Mouse (Mus musculus): ENCODE data around the gene Mt1. TPM values are rescaled to one million over a fixed set of nuclear protein-coding genes. Genes with fewer than 3 reads are reported as not detected.
A peak's percentile ranks its signal among the peaks of the same experiment; 100 is the strongest.
"Not testable (repeated sequence)": the region's sequence is repeated elsewhere in the genome, so short reads cannot be mapped to it uniquely, and the experiment has no call there.

Gene Mt1
- polyA plus RNA-seq, 1 experiment from 2014 or later, result 438 TPM

GRCm38 (mm10) chr8:94156092-94156491 is 22.8 kb upstream of the Mt1 start:
- Histone ChIP-seq H3K4me3 (ENCODE audit: control insufficient read depth in 1 of 2, insufficient read depth in 1 of 2, low read depth in 1 of 2, low read length in 2 of 2) (no peak overlapping the region), H3K9ac (ENCODE audit: low read length) (no peak overlapping the region), H3K9me3 (ENCODE audit: control insufficient read depth, low read length) (no peaks in the 10 kb centered on the region), H3K4me2 (ENCODE audit: low read length) (no peak overlapping the region), H3K36me3 (ENCODE audit: control insufficient read depth, insufficient read depth, low read length) (no peaks in the 10 kb centered on the region), H3K27me3 (ENCODE audit: control insufficient read depth, insufficient read depth, low read length) (peaks cover 4% of the 10 kb centered on the region; the same call in 1 of the 2 replicates), H3K4me1 (ENCODE audit: control insufficient read depth in 2 of 2, insufficient read depth in 2 of 2, low read length in 2 of 2) (peaks cover 12 to 28% of the 10 kb centered on the region in 2 experiments), H3K27ac (replicated peaks in 1 of 2; ENCODE audit: control insufficient read depth in 1 of 2, insufficient read depth in 1 of 2, low read depth in 2 of 2, low read length in 2 of 2) (peak overlapping the region; percentile 56 to 64; a peak in 2 of 4 replicates)
- no peak for ATAC-seq (ENCODE audit: insufficient number of reproducible peaks, insufficient read depth, low FRiP score, low read depth)
- WGBS, result 40% methylated on average over 4 of the region's 4 CpGs

- H3K4me3 ChIP-seq (ENCODE audit: control insufficient read depth in 1 of 2, insufficient read depth in 1 of 2, low read depth in 1 of 2, low read length in 2 of 2); ATAC-seq (ENCODE audit: insufficient number of reproducible peaks, insufficient read depth, low FRiP score, low read depth); H3K27ac ChIP-seq (replicated peaks in 1 of 2; ENCODE audit: control insufficient read depth in 1 of 2, insufficient read depth in 1 of 2, low read depth in 2 of 2, low read length in 2 of 2); H3K4me1 ChIP-seq (ENCODE audit: control insufficient read depth in 2 of 2, insufficient read depth in 2 of 2, low read length in 2 of 2); H3K9me3 ChIP-seq (ENCODE audit: control insufficient read depth, low read length); H3K9ac ChIP-seq (ENCODE audit: low read length); H3K36me3 ChIP-seq (ENCODE audit: control insufficient read depth, insufficient read depth, low read length); H3K4me2 ChIP-seq (ENCODE audit: low read length): not testable (repeated sequence)
- WGBS, result 69% methylated on average over 8 of the region's 8 CpGs
- H3K27me3 ChIP-seq (ENCODE audit: control insufficient read depth, insufficient read depth, low read length), result peaks cover 12% of the 10 kb centered on the region
These were observed 13.1 kb upstream of the Mt1 start for GRCm38 (mm10) chr8:94165772-94166171.

GRCm38 (mm10) chr8:94167244-94167643 is 11.6 kb upstream of the Mt1 start:
- 3% methylated on average over 6 of the region's 6 CpGs for WGBS
- peaks cover 26% of the 10 kb centered on the region for H3K27me3 ChIP-seq (ENCODE audit: control insufficient read depth, insufficient read depth, low read length)

GRCm38 (mm10) chr8:94169547-94169946 is 9.3 kb upstream of the Mt1 start:
- H3K4me3 ChIP-seq (ENCODE audit: control insufficient read depth in 1 of 2, insufficient read depth in 1 of 2, low read depth in 1 of 2, low read length in 2 of 2), result no peak overlapping the region
- 82% methylated on average over 5 of the region's 5 CpGs for WGBS
- no peak for ATAC-seq (ENCODE audit: insufficient number of reproducible peaks, insufficient read depth, low FRiP score, low read depth)
- H3K4me1 ChIP-seq (ENCODE audit: control insufficient read depth in 2 of 2, insufficient read depth in 2 of 2, low read length in 2 of 2), result peaks cover 8 to 12% of the 10 kb centered on the region in 2 experiments; a peak in 3 of 4 replicates
- H3K36me3 ChIP-seq (ENCODE audit: control insufficient read depth, insufficient read depth, low read length), result no peaks in the 10 kb centered on the region
- no peak overlapping the region for H3K9ac ChIP-seq (ENCODE audit: low read length)
- no peak overlapping the region for H3K4me2 ChIP-seq (ENCODE audit: low read length)
- H3K27ac ChIP-seq (replicated peaks in 1 of 2; ENCODE audit: control insufficient read depth in 1 of 2, insufficient read depth in 1 of 2, low read depth in 2 of 2, low read length in 2 of 2), result no peak overlapping the region
- H3K9me3 ChIP-seq (ENCODE audit: control insufficient read depth, low read length), result no peaks in the 10 kb centered on the region
- peaks cover 47% of the 10 kb centered on the region for H3K27me3 ChIP-seq (ENCODE audit: control insufficient read depth, insufficient read depth, low read length)

More at GRCm38 (mm10) chr8:94167244-94167643, 11.6 kb upstream of the Mt1 start:
- H3K27ac ChIP-seq (replicated peaks in 1 of 2; ENCODE audit: control insufficient read depth in 1 of 2, insufficient read depth in 1 of 2, low read depth in 2 of 2, low read length in 2 of 2), result no peak overlapping the region
- H3K9me3 ChIP-seq (ENCODE audit: control insufficient read depth, low read length), result no peaks in the 10 kb centered on the region
- H3K4me1 ChIP-seq (ENCODE audit: control insufficient read depth in 2 of 2, insufficient read depth in 2 of 2, low read length in 2 of 2), result peaks cover 8% of the 10 kb centered on the region in 2 experiments; a peak in 3 of 4 replicates
- 0 out of 2 replicates have a peak overlapping the region, but pooled peaks have one; percentile 44 for H3K9ac ChIP-seq (ENCODE audit: low read length)
- H3K4me3 ChIP-seq (ENCODE audit: control insufficient read depth in 1 of 2, insufficient read depth in 1 of 2, low read depth in 1 of 2, low read length in 2 of 2), result no peak overlapping the region
- H3K36me3 ChIP-seq (ENCODE audit: control insufficient read depth, insufficient read depth, low read length), result no peaks in the 10 kb centered on the region
- ATAC-seq (ENCODE audit: insufficient number of reproducible peaks, insufficient read depth, low FRiP score, low read depth), result no peak
- peak overlapping the region; percentile 48 for H3K4me2 ChIP-seq (ENCODE audit: low read length)

- peaks cover 8 to 12% of the 10 kb centered on the region in 2 experiments; a peak in 3 of 4 replicates for H3K4me1 ChIP-seq (ENCODE audit: control insufficient read depth in 2 of 2, insufficient read depth in 2 of 2, low read length in 2 of 2)
- H3K36me3 ChIP-seq (ENCODE audit: control insufficient read depth, insufficient read depth, low read length), result no peaks in the 10 kb centered on the region
- WGBS, result 39% methylated on average over 10 of the region's 10 CpGs
- ATAC-seq (ENCODE audit: insufficient number of reproducible peaks, insufficient read depth, low FRiP score, low read depth), result no peak
- peak overlapping the region; percentile 97 for H3K4me2 ChIP-seq (ENCODE audit: low read length)
- peaks cover 63% of the 10 kb centered on the region for H3K27me3 ChIP-seq (ENCODE audit: control insufficient read depth, insufficient read depth, low read length)
- no peak overlapping the region for H3K27ac ChIP-seq (replicated peaks in 1 of 2; ENCODE audit: control insufficient read depth in 1 of 2, insufficient read depth in 1 of 2, low read depth in 2 of 2, low read length in 2 of 2)
- no peaks in the 10 kb centered on the region for H3K9me3 ChIP-seq (ENCODE audit: control insufficient read depth, low read length)
- no peak overlapping the region for H3K9ac ChIP-seq (ENCODE audit: low read length)
- peak overlapping the region in 1 of 2 experiments; percentile 54; a peak in 1 of 4 replicates for H3K4me3 ChIP-seq (ENCODE audit: control insufficient read depth in 1 of 2, insufficient read depth in 1 of 2, low read depth in 1 of 2, low read length in 2 of 2)
These were observed 7.5 kb upstream of the Mt1 start for GRCm38 (mm10) chr8:94171321-94171755.

- ATAC-seq (ENCODE audit: insufficient number of reproducible peaks, insufficient read depth, low FRiP score, low read depth), result peak; percentile 70
- H3K9ac ChIP-seq (ENCODE audit: low read length), result peak within 1 kb of the TSS; percentile 71
- no peaks in the 10 kb centered on the region for H3K9me3 ChIP-seq (ENCODE audit: control insufficient read depth, low read length)
- under 1% methylated on average over 56 of the region's 56 CpGs for WGBS
- peaks cover 8 to 12% of the 10 kb centered on the region in 2 experiments; a peak in 3 of 4 replicates for H3K4me1 ChIP-seq (ENCODE audit: control insufficient read depth in 2 of 2, insufficient read depth in 2 of 2, low read length in 2 of 2)
- peaks cover 72% of the 10 kb centered on the region for H3K27me3 ChIP-seq (ENCODE audit: control insufficient read depth, insufficient read depth, low read length)
- H3K27ac ChIP-seq (replicated peaks in 1 of 2; ENCODE audit: control insufficient read depth in 1 of 2, insufficient read depth in 1 of 2, low read depth in 2 of 2, low read length in 2 of 2), result no peak within 1 kb of the TSS
- peak within 1 kb of the TSS; percentile 97 for H3K4me2 ChIP-seq (ENCODE audit: low read length)
- no peaks in the 10 kb centered on the region for H3K36me3 ChIP-seq (ENCODE audit: control insufficient read depth, insufficient read depth, low read length)
- peak within 1 kb of the TSS; percentile 50 to 54 for H3K4me3 ChIP-seq (ENCODE audit: control insufficient read depth in 1 of 2, insufficient read depth in 1 of 2, low read depth in 1 of 2, low read length in 2 of 2)
These were observed 6.6 kb upstream of the Mt1 start, which contains the start of gene Mt2 for GRCm38 (mm10) chr8:94172075-94172808. Gene Mt2 (plus strand): TSS chr8:94172664.

GRCm38 (mm10) chr8:94172809-94173732 is 5.8 kb upstream of the Mt1 start:
- no peak overlapping the region for H3K27ac ChIP-seq (replicated peaks in 1 of 2; ENCODE audit: control insufficient read depth in 1 of 2, insufficient read depth in 1 of 2, low read depth in 2 of 2, low read length in 2 of 2)
- H3K9ac ChIP-seq (ENCODE audit: low read length), result peak overlapping the region; percentile 71
- ATAC-seq (ENCODE audit: insufficient number of reproducible peaks, insufficient read depth, low FRiP score, low read depth), result no peak
- 3% methylated on average over 39 of the region's 39 CpGs for WGBS
- H3K9me3 ChIP-seq (ENCODE audit: control insufficient read depth, low read length), result no peaks in the 10 kb centered on the region
- peak overlapping the region; percentile 50 to 54 for H3K4me3 ChIP-seq (ENCODE audit: control insufficient read depth in 1 of 2, insufficient read depth in 1 of 2, low read depth in 1 of 2, low read length in 2 of 2)
- H3K27me3 ChIP-seq (ENCODE audit: control insufficient read depth, insufficient read depth, low read length), result peaks cover 73% of the 10 kb centered on the region
- H3K36me3 ChIP-seq (ENCODE audit: control insufficient read depth, insufficient read depth, low read length), result no peaks in the 10 kb centered on the region
- H3K4me2 ChIP-seq (ENCODE audit: low read length), result peak overlapping the region; percentile 97
- H3K4me1 ChIP-seq (ENCODE audit: control insufficient read depth in 2 of 2, insufficient read depth in 2 of 2, low read length in 2 of 2), result peaks cover 8 to 12% of the 10 kb centered on the region in 2 experiments; a peak in 3 of 4 replicates

Measured in heart, embryonic 14.5 days (tissue).